In the genomic region with DNA sequence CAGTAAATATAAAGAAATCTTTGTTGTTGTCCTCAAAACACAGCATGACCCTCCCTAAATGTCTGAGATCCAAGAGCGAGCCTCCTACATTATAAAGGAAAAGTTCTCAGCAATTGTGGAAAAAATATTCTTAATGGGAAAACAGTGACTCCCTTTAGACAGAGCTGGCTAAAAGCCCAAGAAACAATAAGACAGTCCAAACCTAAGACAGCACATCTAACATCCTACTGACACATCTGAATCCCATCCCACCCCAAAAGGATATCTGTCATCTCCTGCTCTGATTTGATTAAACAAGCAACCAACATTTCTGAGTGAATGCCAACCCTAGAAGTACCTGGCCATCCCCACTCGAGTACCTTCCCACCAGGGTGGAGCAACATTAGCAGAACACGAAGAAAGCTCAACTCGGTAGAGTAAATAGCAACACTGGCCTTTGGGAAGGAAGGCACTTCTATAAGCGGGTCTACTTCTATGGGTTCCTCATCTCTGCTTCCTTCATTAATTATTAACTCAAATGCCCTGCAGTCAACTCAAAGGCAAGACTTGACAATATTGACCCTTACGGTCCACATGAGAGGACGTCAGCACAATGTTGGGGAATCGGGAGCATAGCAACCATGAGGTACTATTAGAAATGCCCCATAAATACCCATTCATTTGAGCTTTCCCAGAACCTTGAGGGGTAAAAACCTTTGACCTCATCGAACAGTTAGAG, we compare ENCODE assay signal across 10 mouse cellular contexts. TPM values are rescaled to one million over a fixed set of nuclear protein-coding genes. Genes with fewer than 3 reads are reported as not detected.
DNase-seq lines count a peak whose midpoint lies in the region; ATAC-seq and TF ChIP-seq lines count a peak whose summit lies in the region.
"Had no signal": no experiment of that assay in that cellular context is flagged by ENCODE, and none has a peak within 500 bp of the region (broad histone marks: within the 10 kb centered on the region; RNA-seq: fewer than 3 reads in every experiment).

No protein-coding gene starts in this region.

- WGBS in forebrain, embryonic 15.5 days = 85% methylated on average over 9 of the region's 9 CpGs
- WGBS in forebrain, embryonic 12.5 days = 89% methylated on average over 9 of the region's 9 CpGs
- WGBS in kidney, postnatal 0 days = 49% methylated on average over 9 of the region's 9 CpGs
- WGBS in intestine, embryonic 15.5 days = 58% methylated on average over 9 of the region's 9 CpGs
- 59% methylated on average over 9 of the region's 9 CpGs for WGBS in neural tube, embryonic 15.5 days

- H3K27me3 ChIP-seq in forebrain, embryonic 15.5 days = no peaks in the 10 kb centered on the region
- peaks cover 8% of the 10 kb centered on the region; the same call in 1 of the 2 replicates for H3K27me3 ChIP-seq in forebrain, embryonic 12.5 days
- no peaks in the 10 kb centered on the region for H3K27me3 ChIP-seq in kidney, postnatal 0 days (ENCODE audit: insufficient read depth, low read length)
- H3K27me3 ChIP-seq in intestine, embryonic 15.5 days (replicated peaks) = no peaks in the 10 kb centered on the region
- no peaks in the 10 kb centered on the region for H3K27me3 ChIP-seq in neural tube, embryonic 15.5 days (replicated peaks)
- H3K27me3 ChIP-seq: midbrain, embryonic 15.5 days had no signal

- no peak overlapping the region for H3K9ac ChIP-seq in forebrain, embryonic 15.5 days (replicated peaks)
- H3K9ac ChIP-seq in forebrain, embryonic 12.5 days = no peak overlapping the region
- H3K9ac ChIP-seq in kidney, postnatal 0 days (ENCODE audit: low read depth, low read length) = no peak overlapping the region
- H3K9ac ChIP-seq in intestine, embryonic 15.5 days = no peak overlapping the region
- H3K9ac ChIP-seq in neural tube, embryonic 15.5 days (replicated peaks) = no peak overlapping the region
- H3K9ac ChIP-seq: midbrain, embryonic 15.5 days had no signal

- H3K4me1 ChIP-seq in forebrain, embryonic 15.5 days = peaks cover 25% of the 10 kb centered on the region
- peaks cover 35% of the 10 kb centered on the region for H3K4me1 ChIP-seq in forebrain, embryonic 12.5 days
- peaks cover 57% of the 10 kb centered on the region for H3K4me1 ChIP-seq in kidney, postnatal 0 days (replicated peaks; ENCODE audit: insufficient read depth, low read length)
- H3K4me1 ChIP-seq in intestine, embryonic 15.5 days (replicated peaks) = peaks cover 46% of the 10 kb centered on the region; the same call in 1 of the 2 replicates
- H3K4me1 ChIP-seq in neural tube, embryonic 15.5 days = peaks cover 44% of the 10 kb centered on the region

- no peak overlapping the region for H3K4me3 ChIP-seq in forebrain, embryonic 15.5 days
- H3K4me3 ChIP-seq in forebrain, embryonic 12.5 days (replicated peaks) = no peak overlapping the region
- no peak overlapping the region for H3K4me3 ChIP-seq in kidney, postnatal 0 days (replicated peaks; ENCODE audit: low read depth, low read length)
- no peak overlapping the region for H3K4me3 ChIP-seq in intestine, embryonic 15.5 days (replicated peaks)
- no peak overlapping the region for H3K4me3 ChIP-seq in neural tube, embryonic 15.5 days (replicated peaks)
- no peak overlapping the region for H3K4me3 ChIP-seq in left cerebral cortex, adult 2 months
- H3K4me3 ChIP-seq: midbrain, embryonic 15.5 days had no signal

- no peaks in the 10 kb centered on the region for H3K36me3 ChIP-seq in forebrain, embryonic 15.5 days
- no peaks in the 10 kb centered on the region for H3K36me3 ChIP-seq in forebrain, embryonic 12.5 days (replicated peaks)
- H3K36me3 ChIP-seq in kidney, postnatal 0 days (ENCODE audit: insufficient read depth, low read length) = no peaks in the 10 kb centered on the region
- no peaks in the 10 kb centered on the region for H3K36me3 ChIP-seq in intestine, embryonic 15.5 days
- no peaks in the 10 kb centered on the region for H3K36me3 ChIP-seq in neural tube, embryonic 15.5 days
- H3K36me3 ChIP-seq: midbrain, embryonic 15.5 days had no signal

- ATAC-seq in forebrain, embryonic 15.5 days (replicated peaks) = no peak
- ATAC-seq in forebrain, embryonic 12.5 days (ENCODE audit: low FRiP score) = no peak
- no peak; the same call in 1 of the 2 replicates for ATAC-seq in kidney, postnatal 0 days (replicated peaks; ENCODE audit: low FRiP score, low read depth)
- ATAC-seq in intestine, embryonic 15.5 days = peak; percentile 48
- ATAC-seq in neural tube, embryonic 15.5 days (ENCODE audit: low FRiP score) = no peak
- ATAC-seq: midbrain, embryonic 15.5 days had no signal

- H3K9me3 ChIP-seq in forebrain, embryonic 15.5 days = no peaks in the 10 kb centered on the region
- H3K9me3 ChIP-seq in forebrain, embryonic 12.5 days = no peaks in the 10 kb centered on the region
- no peaks in the 10 kb centered on the region for H3K9me3 ChIP-seq in kidney, postnatal 0 days (replicated peaks; ENCODE audit: low read length)
- H3K9me3 ChIP-seq in intestine, embryonic 15.5 days = no peaks in the 10 kb centered on the region
- H3K9me3 ChIP-seq in neural tube, embryonic 15.5 days (replicated peaks) = no peaks in the 10 kb centered on the region
- H3K9me3 ChIP-seq: midbrain, embryonic 15.5 days had no signal

- intact Hi-C loops in left cerebral cortex, adult 2 months (cut with DNase I) = no loop called here

- 0 out of 2 replicates have a peak overlapping the region, but pooled peaks have one; percentile 32 for H3K27ac ChIP-seq in forebrain, embryonic 15.5 days (replicated peaks)
- no peak overlapping the region for H3K27ac ChIP-seq in forebrain, embryonic 12.5 days
- peak overlapping the region; percentile 86 for H3K27ac ChIP-seq in kidney, postnatal 0 days
- H3K27ac ChIP-seq in intestine, embryonic 15.5 days = peak overlapping the region; percentile 71
- peak overlapping the region; percentile 62 for H3K27ac ChIP-seq in neural tube, embryonic 15.5 days (replicated peaks)
- no peak overlapping the region for H3K27ac ChIP-seq in left cerebral cortex, adult 2 months
- H3K27ac ChIP-seq: midbrain, embryonic 15.5 days had no signal

- H3K4me2 ChIP-seq in forebrain, embryonic 15.5 days (replicated peaks) = no peak overlapping the region
- H3K4me2 ChIP-seq in forebrain, embryonic 12.5 days = no peak overlapping the region
- H3K4me2 ChIP-seq in kidney, postnatal 0 days (ENCODE audit: low read length) = peak overlapping the region; percentile 30
- peak overlapping the region; percentile 47 for H3K4me2 ChIP-seq in intestine, embryonic 15.5 days (replicated peaks)
- no peak overlapping the region for H3K4me2 ChIP-seq in neural tube, embryonic 15.5 days
- H3K4me2 ChIP-seq: midbrain, embryonic 15.5 days had no signal

- DNase-seq in kidney, postnatal 0 days (ENCODE audit: low spot score) = no peak
- no peak for DNase-seq in kidney, postnatal 14 days
- no peak for DNase-seq in adrenal gland, postnatal 36 days
- DNase-seq in left cerebral cortex, adult 2 months (ENCODE audit: extremely low spot score in 1 of 2, low spot score in 2 of 2) = no peak
- DNase-seq: cerebellum, postnatal 25 days had no signal

- no peak for TF ChIP-seq CTCF in kidney, postnatal 0 days (IDR thresholded peaks at IDR 0.05; ENCODE audit: low read depth)
- no peak for TF ChIP-seq CTCF in left cerebral cortex, adult 2 months (IDR thresholded peaks at IDR 0.05)

RNA-seq across cellular contexts. Expression of a gene that starts 42.7 kb away (rescaled TPM):
- 14.5 and 15.7 TPM in 2 replicates for polyA plus RNA-seq in forebrain, embryonic 15.5 days (2015; fragmentation: Nextera tagmentation; extraction: Ambion mirVana)
- 12.3 and 13.8 TPM in 2 replicates for polyA plus RNA-seq in forebrain, embryonic 12.5 days (2016; fragmentation: Nextera tagmentation; extraction: Ambion mirVana)
- polyA plus RNA-seq in kidney, postnatal 0 days (2015; fragmentation: Nextera tagmentation; extraction: Ambion mirVana) = 42.4 and 46.1 TPM in 2 replicates
- polyA plus RNA-seq in intestine, embryonic 15.5 days (2015; fragmentation: Nextera tagmentation; extraction: Ambion mirVana) = 35.3 and 37.1 TPM in 2 replicates
- 24.6 and 26.3 TPM in 2 replicates for polyA plus RNA-seq in neural tube, embryonic 15.5 days (2015; fragmentation: Nextera tagmentation; extraction: Ambion mirVana)
- total RNA-seq in adrenal gland, postnatal 36 days (2021) = 10 to 100 TPM; 59.4 to 88.9 TPM
- total RNA-seq in left cerebral cortex, adult 2 months (2021) = 10 to 100 TPM; 58.8 to 59.5 TPM

Comparison
In these comparisons a context has a peak if more than half of its experiments do, and no peak if none do; other contexts are left out.
1. H3K27ac ChIP-seq: peak in forebrain, embryonic 15.5 days (single experiment), kidney, postnatal 0 days (single experiment), intestine, embryonic 15.5 days (single experiment) and neural tube, embryonic 15.5 days (single experiment); none in forebrain, embryonic 12.5 days (single experiment) and left cerebral cortex, adult 2 months (single experiment).
2. H3K4me2 ChIP-seq: peak in kidney, postnatal 0 days (single experiment) and intestine, embryonic 15.5 days (single experiment); none in forebrain, embryonic 15.5 days (single experiment), forebrain, embryonic 12.5 days (single experiment) and neural tube, embryonic 15.5 days (single experiment).